Mouse (Mus musculus) heart, embryonic 13.5 days (tissue): ENCODE data around the gene Hoxa6. TPM values are rescaled to one million over a fixed set of nuclear protein-coding genes. Genes with fewer than 3 reads are reported as not detected.

Experiments used
- ATAC-seq: fragments of 200-750 bp; cut with Nextera tagmentation; 2 replicates; pipeline ENCODE4 v1.8.0; 2017; ENCODE audit warnings: moderate TSS enrichment; ENCODE audit not compliant: insufficient number of reproducible peaks, low FRiP score, low TSS enrichment; ENCODE audit errors: extremely low read depth
- H3K27ac ChIP-seq: fragments of 300-500 bp; sonication (generic); replicated peaks from 2 replicates; pipeline ENCODE4 v1.5.1; 2015; ENCODE audit warnings: moderate library complexity, mild to moderate bottlenecking, inconsistent platforms
- H3K27me3 ChIP-seq: fragments of 300-500 bp; sonication (generic); replicated peaks from 2 replicates; pipeline ENCODE4 v1.6.1; 2015; ENCODE audit warnings: mild to moderate bottlenecking, inconsistent platforms
- H3K36me3 ChIP-seq: fragments of 300-500 bp; sonication (generic); 2 replicates; pipeline ENCODE4 v1.6.1; 2015; ENCODE audit warnings: mild to moderate bottlenecking, inconsistent platforms
- H3K4me1 ChIP-seq: fragments of 300-500 bp; sonication (generic); 2 replicates; pipeline ENCODE4 v1.6.1; 2015; ENCODE audit warnings: inconsistent platforms
- H3K4me2 ChIP-seq: fragments of 300-500 bp; sonication (generic); 2 replicates; pipeline ENCODE4 v1.6.1; 2015; ENCODE audit warnings: inconsistent platforms, mild to moderate bottlenecking, moderate library complexity
- H3K4me3 ChIP-seq: fragments of 300-500 bp; sonication (generic); 2 replicates; pipeline ENCODE4 v1.5.1; 2015; ENCODE audit warnings: moderate library complexity, mild to moderate bottlenecking, inconsistent platforms
- H3K9ac ChIP-seq: fragments of 300-500 bp; sonication (generic); 2 replicates; pipeline ENCODE4 v1.6.1; 2015; ENCODE audit warnings: inconsistent platforms, mild to moderate bottlenecking, moderate library complexity
- H3K9me3 ChIP-seq: fragments of 300-500 bp; sonication (generic); 2 replicates; pipeline ENCODE4 v1.6.1; 2016; ENCODE audit warnings: inconsistent platforms
- WGBS: fragments of 180-500 bp; shearing (Covaris S2); methylation state at CpG from one replicate; pipeline ENCODE4 v1.1.7; 2015; ENCODE audit warnings: mixed read lengths; 5-methylcytosine and 5-hydroxymethylcytosine counted together
- polyA plus RNA-seq: library from polyadenylated mRNA; unstranded; fragments of >200 nt; fragmentation: Nextera tagmentation; extraction: Ambion mirVana; gene quantifications from 2 replicates; pipeline ENCODE4 v1.2.1, GENCODE M21; 2015

The Hoxa6 gene
- polyA plus RNA-seq, 1 experiment from 2014 or later, result 0.40 TPM

- Histone ChIP-seq H3K4me3 (peak overlapping the region; percentile 36), H3K4me2 (peak overlapping the region; percentile 57), H3K4me1 (peaks cover 8% of the 10 kb centered on the region; the same call in 1 of the 2 replicates), H3K27ac (no peak overlapping the region), H3K9me3 (no peaks in the 10 kb centered on the region), H3K27me3 (peaks cover 99% of the 10 kb centered on the region), H3K36me3 (no peaks in the 10 kb centered on the region), H3K9ac (no peak overlapping the region)
- ATAC-seq, result no peak
- 2% methylated on average over 30 of the region's 30 CpGs for WGBS
Observed at GRCm38 (mm10) chr6:52239625-52240388, 31.3 kb upstream of the Hoxa6 start.

GRCm38 (mm10) chr6:52238976-52239375 is 30.5 kb upstream of the Hoxa6 start:
- H3K36me3 ChIP-seq, result no peaks in the 10 kb centered on the region
- no peak for ATAC-seq
- H3K4me2 ChIP-seq, result no peak overlapping the region
- 4% methylated on average over 7 of the region's 7 CpGs for WGBS
- no peak overlapping the region for H3K4me3 ChIP-seq
- peaks cover 10% of the 10 kb centered on the region; the same call in 1 of the 2 replicates for H3K4me1 ChIP-seq
- H3K9ac ChIP-seq, result no peak overlapping the region
- H3K27me3 ChIP-seq, result peaks cover 99% of the 10 kb centered on the region
- H3K27ac ChIP-seq, result no peak overlapping the region
- H3K9me3 ChIP-seq, result no peaks in the 10 kb centered on the region

- Histone ChIP-seq H3K27me3 (peaks cover 99% of the 10 kb centered on the region), H3K9me3 (no peaks in the 10 kb centered on the region), H3K4me1 (peaks cover 13% of the 10 kb centered on the region; the same call in 1 of the 2 replicates), H3K4me3 (no peak overlapping the region), H3K4me2 (no peak overlapping the region), H3K36me3 (no peaks in the 10 kb centered on the region), H3K27ac (no peak overlapping the region), H3K9ac (no peak overlapping the region)
- no peak for ATAC-seq
- 4% methylated on average over 7 of the region's 7 CpGs for WGBS
Observed at GRCm38 (mm10) chr6:52238155-52238545, 29.6 kb upstream of the Hoxa6 start.

GRCm38 (mm10) chr6:52237346-52238154 is 29.0 kb upstream of the Hoxa6 start:
- H3K27me3 ChIP-seq, result peaks cover 99% of the 10 kb centered on the region
- 9% methylated on average over 10 of the region's 10 CpGs for WGBS
- H3K4me1 ChIP-seq, result peaks cover 13% of the 10 kb centered on the region; the same call in 1 of the 2 replicates
- H3K36me3 ChIP-seq, result no peaks in the 10 kb centered on the region
- no peak overlapping the region for H3K4me2 ChIP-seq
- no peaks in the 10 kb centered on the region for H3K9me3 ChIP-seq
- ATAC-seq, result no peak
- H3K4me3 ChIP-seq, result no peak overlapping the region
- H3K9ac ChIP-seq, result no peak overlapping the region
- no peak overlapping the region for H3K27ac ChIP-seq

GRCm38 (mm10) chr6:52236806-52237205 is 28.3 kb upstream of the Hoxa6 start:
- Histone ChIP-seq H3K36me3 (no peaks in the 10 kb centered on the region), H3K4me1 (peaks cover 13% of the 10 kb centered on the region; the same call in 1 of the 2 replicates), H3K27me3 (peaks cover 99% of the 10 kb centered on the region), H3K4me2 (no peak overlapping the region), H3K9me3 (no peaks in the 10 kb centered on the region), H3K27ac (no peak overlapping the region), H3K4me3 (no peak overlapping the region), H3K9ac (no peak overlapping the region)
- ATAC-seq, result no peak
- WGBS, result 10% methylated on average over 3 of the region's 3 CpGs

GRCm38 (mm10) chr6:52235866-52236265 is 27.3 kb upstream of the Hoxa6 start:
- Histone ChIP-seq H3K27ac (no peak overlapping the region), H3K4me1 (peaks cover 13% of the 10 kb centered on the region; the same call in 1 of the 2 replicates), H3K4me3 (no peak overlapping the region), H3K9me3 (no peaks in the 10 kb centered on the region), H3K4me2 (no peak overlapping the region), H3K9ac (no peak overlapping the region), H3K36me3 (no peaks in the 10 kb centered on the region), H3K27me3 (peaks cover 98% of the 10 kb centered on the region)
- no peak for ATAC-seq
- WGBS, result 26% methylated on average over 6 of the region's 6 CpGs

GRCm38 (mm10) chr6:52235267-52235666 is 26.7 kb upstream of the Hoxa6 start:
- 33% methylated on average over 9 of the region's 9 CpGs for WGBS

GRCm38 (mm10) chr6:52234428-52235140 is 26.1 kb upstream of the Hoxa6 start:
- 1% methylated on average over 67 of the region's 68 CpGs for WGBS
- Histone ChIP-seq H3K27me3 (peaks cover 98% of the 10 kb centered on the region), H3K27ac (no peak overlapping the region), H3K9ac (no peak overlapping the region), H3K4me1 (peaks cover 5% of the 10 kb centered on the region; the same call in 1 of the 2 replicates), H3K4me3 (peak overlapping the region; percentile 23), H3K4me2 (peak overlapping the region; percentile 11; the same call in 1 of the 2 replicates), H3K36me3 (no peaks in the 10 kb centered on the region), H3K9me3 (no peaks in the 10 kb centered on the region)
- ATAC-seq, result no peak

More at GRCm38 (mm10) chr6:52235267-52235666, 26.7 kb upstream of the Hoxa6 start:
- ATAC-seq, result no peak
- H3K4me2 ChIP-seq, result no peak overlapping the region
- no peak overlapping the region for H3K9ac ChIP-seq
- peaks cover 9% of the 10 kb centered on the region; the same call in 1 of the 2 replicates for H3K4me1 ChIP-seq
- no peak overlapping the region for H3K27ac ChIP-seq
- no peak overlapping the region for H3K4me3 ChIP-seq
- no peaks in the 10 kb centered on the region for H3K36me3 ChIP-seq
- no peaks in the 10 kb centered on the region for H3K9me3 ChIP-seq
- H3K27me3 ChIP-seq, result peaks cover 98% of the 10 kb centered on the region

GRCm38 (mm10) chr6:52233546-52234427 is 25.3 kb upstream of the Hoxa6 start:
- WGBS, result 1% methylated on average over 68 of the region's 70 CpGs
- Histone ChIP-seq H3K4me3 (peak overlapping the region; percentile 23), H3K4me1 (peaks cover 5% of the 10 kb centered on the region; the same call in 1 of the 2 replicates), H3K9me3 (no peaks in the 10 kb centered on the region), H3K27me3 (peaks cover 99% of the 10 kb centered on the region), H3K27ac (no peak overlapping the region), H3K4me2 (peak overlapping the region; percentile 11; the same call in 1 of the 2 replicates), H3K9ac (no peak overlapping the region), H3K36me3 (no peaks in the 10 kb centered on the region)
- no peak for ATAC-seq

- 1% methylated on average over 23 of the region's 23 CpGs for WGBS
- H3K36me3 ChIP-seq, result no peaks in the 10 kb centered on the region
- H3K27ac ChIP-seq, result no peak overlapping the region
- no peak overlapping the region for H3K9ac ChIP-seq
- no peak overlapping the region for H3K4me2 ChIP-seq
- H3K4me3 ChIP-seq, result no peak overlapping the region
- peaks cover 98% of the 10 kb centered on the region for H3K27me3 ChIP-seq
- H3K9me3 ChIP-seq, result no peaks in the 10 kb centered on the region
- no peak for ATAC-seq
- peaks cover 5% of the 10 kb centered on the region; the same call in 1 of the 2 replicates for H3K4me1 ChIP-seq
Observed at GRCm38 (mm10) chr6:52232984-52233545, 24.5 kb upstream of the Hoxa6 start.
